ENCODE assay signal across 17 mouse cellular contexts in genomic region chr12:16261465-16261864, GRCm38 (mm10).
DNase-seq lines count a peak whose midpoint lies in the region; ATAC-seq and TF ChIP-seq lines count a peak whose summit lies in the region.
"Had no signal": no experiment of that assay in that cellular context is flagged by ENCODE, and none has a peak within 500 bp of the region (broad histone marks: within the 10 kb centered on the region; RNA-seq: fewer than 3 reads in every experiment).

No protein-coding gene starts in this region.

- H3K4me2 ChIP-seq in midbrain, embryonic 16.5 days (ENCODE audit: low read length), result no peak overlapping the region
- H3K4me2 ChIP-seq in midbrain, embryonic 15.5 days, result no peak overlapping the region
- peak overlapping the region; percentile 26 for H3K4me2 ChIP-seq in myocyte (ENCODE audit: low read depth)
- no peak overlapping the region for H3K4me2 ChIP-seq in kidney, embryonic 16.5 days (replicated peaks; ENCODE audit: low read depth, low read length)

- no peak for TF ChIP-seq CTCF in C2C12 (IDR thresholded peaks at IDR 0.05; ENCODE audit: control insufficient read depth, insufficient read depth, insufficient read length)

- H3K27me3 ChIP-seq in midbrain, embryonic 16.5 days (ENCODE audit: control insufficient read depth, insufficient read depth, low read depth, low read length), result no peaks in the 10 kb centered on the region
- H3K27me3 ChIP-seq in midbrain, embryonic 15.5 days (replicated peaks), result no peaks in the 10 kb centered on the region
- H3K27me3 ChIP-seq in C2C12 (ENCODE audit: control insufficient read depth, insufficient read depth, insufficient read length) (no peaks in the 10 kb centered on the region), myocyte (ENCODE audit: control insufficient read depth, insufficient read depth, insufficient read length) (no peaks in the 10 kb centered on the region)
- H3K27me3 ChIP-seq in kidney, embryonic 16.5 days (ENCODE audit: insufficient read depth, low read length), result no peaks in the 10 kb centered on the region
- no peaks in the 10 kb centered on the region for H3K27me3 ChIP-seq in hindbrain, embryonic 10.5 days (ENCODE audit: insufficient read depth, poor library complexity, severe bottlenecking)
- H3K27me3 ChIP-seq: CH12.LX, Patski had no signal

- no peak for DNase-seq in hindbrain, embryonic 10.5 days (ENCODE audit: low spot score)
- DNase-seq: adrenal gland, postnatal 25 days; B cell, adult 2 months; cerebellum, adult 11 months; cerebellum, adult 11-12 months; cerebellum, adult 18-20 months; cerebellum, adult 2 months had no signal

- no peaks in the 10 kb centered on the region for H3K79me2 ChIP-seq in C2C12 (ENCODE audit: control insufficient read depth, insufficient read depth)
- H3K79me2 ChIP-seq in myocyte (ENCODE audit: control insufficient read depth, insufficient read depth), result no peaks in the 10 kb centered on the region

- no peak for TF ChIP-seq POLR2A in myocyte (IDR thresholded peaks at IDR 0.05; ENCODE audit: insufficient read length, low read depth)

- WGBS in midbrain, embryonic 16.5 days, result 76% methylated on average over 4 of the region's 4 CpGs
- WGBS in midbrain, embryonic 15.5 days, result 71% methylated on average over 4 of the region's 4 CpGs
- 83% methylated on average over 4 of the region's 4 CpGs for WGBS in kidney, embryonic 16.5 days
- WGBS in hindbrain, embryonic 10.5 days, result 89% methylated on average over 4 of the region's 4 CpGs

- H3K27ac ChIP-seq in midbrain, embryonic 16.5 days (ENCODE audit: low read length), result no peak overlapping the region
- H3K27ac ChIP-seq in midbrain, embryonic 15.5 days, result no peak overlapping the region
- H3K27ac ChIP-seq in kidney, embryonic 16.5 days (ENCODE audit: low read length), result no peak overlapping the region
- H3K27ac ChIP-seq in hindbrain, embryonic 10.5 days, result no peak overlapping the region

- H3K9me3 ChIP-seq in midbrain, embryonic 16.5 days (replicated peaks; ENCODE audit: control insufficient read depth, low read length, poor library complexity, severe bottlenecking), result no peaks in the 10 kb centered on the region
- no peaks in the 10 kb centered on the region for H3K9me3 ChIP-seq in midbrain, embryonic 15.5 days
- H3K9me3 ChIP-seq in kidney, embryonic 16.5 days (ENCODE audit: low read length), result no peaks in the 10 kb centered on the region
- no peaks in the 10 kb centered on the region for H3K9me3 ChIP-seq in hindbrain, embryonic 10.5 days
- H3K9me3 ChIP-seq: G1E had no signal

- no peak overlapping the region for H3K4me3 ChIP-seq in midbrain, embryonic 16.5 days (ENCODE audit: low read depth, low read length)
- no peak overlapping the region for H3K4me3 ChIP-seq in midbrain, embryonic 15.5 days
- H3K4me3 ChIP-seq in C2C12 (ENCODE audit: insufficient read depth, poor library complexity, severe bottlenecking) (no peak overlapping the region), myocyte (no peak overlapping the region)
- no peak overlapping the region for H3K4me3 ChIP-seq in kidney, embryonic 16.5 days (ENCODE audit: low read length)
- no peak overlapping the region for H3K4me3 ChIP-seq in hindbrain, embryonic 10.5 days

- ATAC-seq in midbrain, embryonic 16.5 days, result peak; percentile 21; the same call in 1 of the 2 replicates
- no peak for ATAC-seq in midbrain, embryonic 15.5 days (replicated peaks)
- no peak for ATAC-seq in kidney, embryonic 16.5 days (ENCODE audit: low FRiP score, low TSS enrichment)
- ATAC-seq: activated CD4-positive, CD25-positive, alpha-beta regulatory T cell, adult 4 months; CD4-positive, CD25-positive, alpha-beta regulatory T cell, adult 4 months; Patski had no signal

- H3K9ac ChIP-seq in midbrain, embryonic 16.5 days (ENCODE audit: low read depth, low read length), result no peak overlapping the region
- no peak overlapping the region for H3K9ac ChIP-seq in midbrain, embryonic 15.5 days
- no peak overlapping the region for H3K9ac ChIP-seq in kidney, embryonic 16.5 days (replicated peaks; ENCODE audit: low read length)

- no peaks in the 10 kb centered on the region for H3K79me3 ChIP-seq in C2C12 (ENCODE audit: low read depth)

- H3K4me1 ChIP-seq in midbrain, embryonic 16.5 days (ENCODE audit: control insufficient read depth, insufficient read depth, low read length), result peaks cover 2% of the 10 kb centered on the region; the same call in 1 of the 2 replicates
- no peaks in the 10 kb centered on the region for H3K4me1 ChIP-seq in midbrain, embryonic 15.5 days
- no peaks in the 10 kb centered on the region for H3K4me1 ChIP-seq in kidney, embryonic 16.5 days (ENCODE audit: insufficient read depth, low read length)
- H3K4me1 ChIP-seq in hindbrain, embryonic 10.5 days (replicated peaks), result no peaks in the 10 kb centered on the region; the same call in 1 of the 2 replicates

- no peaks in the 10 kb centered on the region for H3K36me3 ChIP-seq in midbrain, embryonic 16.5 days (ENCODE audit: control insufficient read depth, insufficient read depth, low read length)
- no peaks in the 10 kb centered on the region for H3K36me3 ChIP-seq in midbrain, embryonic 15.5 days (replicated peaks)
- no peaks in the 10 kb centered on the region for H3K36me3 ChIP-seq in C2C12 (ENCODE audit: control insufficient read depth, insufficient read depth)
- no peaks in the 10 kb centered on the region for H3K36me3 ChIP-seq in myocyte (ENCODE audit: control insufficient read depth, insufficient read depth)
- H3K36me3 ChIP-seq in kidney, embryonic 16.5 days (ENCODE audit: insufficient read depth, low read length), result no peaks in the 10 kb centered on the region
- H3K36me3 ChIP-seq in hindbrain, embryonic 10.5 days, result no peaks in the 10 kb centered on the region
- H3K36me3 ChIP-seq: G1E had no signal

- H3ac ChIP-seq in C2C12 (ENCODE audit: control insufficient read depth, insufficient read length, low read depth) (no peak overlapping the region), myocyte (ENCODE audit: control insufficient read depth, insufficient read length) (no peak overlapping the region)

TF ChIP-seq in C2C12, 6 proteins besides CTCF, POLR2A, EP300 and RAD21:
- TF ChIP-seq MYOD1 (IDR thresholded peaks at IDR 0.05; ENCODE audit: control insufficient read depth, insufficient read length, low read depth) (peak; percentile 72), CEBPB (IDR thresholded peaks at IDR 0.05; ENCODE audit: low read depth) (no peak)

TF ChIP-seq in myocyte, 11 proteins besides CTCF, POLR2A, EP300 and RAD21:
- TF ChIP-seq REST (IDR thresholded peaks at IDR 0.05; ENCODE audit: insufficient read depth, insufficient read length) (no peak), MYOD1 (IDR thresholded peaks at IDR 0.05; ENCODE audit: control insufficient read depth in 1 of 3, insufficient read length in 2 of 3, low read depth in 2 of 3) (peak in 2 of 3 experiments; percentile 30 to 63), MYOG (IDR thresholded peaks at IDR 0.05; ENCODE audit: control insufficient read depth in 1 of 3, insufficient read depth in 1 of 3, insufficient read length in 2 of 3, low read depth in 2 of 3) (no peak), POLR2AphosphoS2 (IDR thresholded peaks at IDR 0.05; ENCODE audit: insufficient read length, low read depth) (no peak)
